In the genomic region with DNA sequence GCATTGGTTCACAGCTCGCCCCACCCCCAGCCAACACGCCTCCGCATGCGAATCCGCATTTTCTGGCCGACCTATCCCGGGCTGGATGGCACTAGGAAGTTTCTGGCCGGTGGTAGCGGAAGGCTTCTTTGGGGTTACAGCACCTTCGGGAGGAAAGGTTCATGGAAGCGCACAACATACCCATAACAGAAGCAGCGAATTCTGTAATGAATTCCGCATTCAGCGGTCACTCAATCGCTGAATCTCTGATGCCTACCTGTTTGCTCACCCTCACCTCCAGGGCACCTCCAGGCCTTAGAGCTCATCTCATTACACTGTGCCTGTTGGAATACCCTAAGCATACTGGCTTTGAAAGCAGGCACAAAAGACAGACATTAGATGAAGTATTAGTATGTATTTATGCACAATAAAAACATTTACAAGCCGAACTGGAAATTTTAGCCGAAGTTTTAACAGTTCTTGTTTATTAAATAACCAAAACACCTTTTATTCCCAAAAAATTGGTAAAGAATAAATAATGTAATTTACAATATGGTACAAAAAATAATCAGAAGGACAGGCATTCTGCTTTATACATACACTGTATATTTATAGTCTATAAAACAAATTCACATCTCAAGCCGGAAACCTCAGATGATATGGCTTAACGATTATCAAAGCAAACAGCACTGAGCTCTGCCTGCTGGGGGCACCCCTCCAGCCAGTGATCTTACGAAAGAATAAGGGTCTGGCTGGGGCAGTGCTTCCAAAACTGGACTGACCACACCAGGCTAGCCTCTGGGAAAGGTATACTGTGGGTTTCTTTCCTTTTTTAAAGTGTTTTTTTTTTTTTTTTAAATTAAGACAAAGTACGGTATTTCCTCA, we compare ENCODE assay signal across 8 mouse cellular contexts. TPM values are rescaled to one million over a fixed set of nuclear protein-coding genes. Genes with fewer than 3 reads are reported as not detected.
DNase-seq lines count a peak whose midpoint lies in the region; ATAC-seq and TF ChIP-seq lines count a peak whose summit lies in the region.

No protein-coding gene starts in this region.

- peak in 1 of 2 experiments; percentile 54; a peak in 1 of 4 replicates for TF ChIP-seq POLR2A in MEL (IDR thresholded peaks at IDR 0.05; ENCODE audit: control insufficient read depth in 1 of 2, insufficient read depth in 1 of 2, low read depth in 1 of 2, low read length in 2 of 2, poor library complexity in 1 of 2)

- H3K9me3 ChIP-seq in heart, embryonic 11.5 days (replicated peaks; ENCODE audit: control insufficient read depth, low read length): no peaks in the 10 kb centered on the region
- H3K9me3 ChIP-seq in MEL (replicated peaks; ENCODE audit: insufficient read depth, low read length): no peaks in the 10 kb centered on the region
- H3K9me3 ChIP-seq in heart, embryonic 16.5 days (replicated peaks; ENCODE audit: control insufficient read depth, low read length): no peaks in the 10 kb centered on the region
- H3K9me3 ChIP-seq in liver, embryonic 16.5 days (replicated peaks; ENCODE audit: control insufficient read depth, low read length): no peaks in the 10 kb centered on the region

- peak overlapping the region; percentile 61 for H3K9ac ChIP-seq in heart, embryonic 11.5 days (ENCODE audit: low read depth, low read length)
- peak overlapping the region; percentile 75 for H3K9ac ChIP-seq in MEL (ENCODE audit: control insufficient read depth, low read depth, low read length, poor library complexity, severe bottlenecking)
- peak overlapping the region; percentile 69 for H3K9ac ChIP-seq in heart, embryonic 16.5 days (ENCODE audit: low read length)
- peak overlapping the region; percentile 39 for H3K9ac ChIP-seq in liver, embryonic 16.5 days (ENCODE audit: low read depth, low read length)

- peak overlapping the region; percentile 91 for H3K4me3 ChIP-seq in heart, embryonic 11.5 days (ENCODE audit: low read depth, low read length)
- peak overlapping the region; percentile 74 for H3K4me3 ChIP-seq in MEL (ENCODE audit: control insufficient read depth in 1 of 2, insufficient read depth in 1 of 2, low read depth in 2 of 2, low read length in 2 of 2)
- peak overlapping the region; percentile 98 for H3K4me3 ChIP-seq in heart, embryonic 16.5 days (ENCODE audit: low read length)
- peak overlapping the region; percentile 82 for H3K4me3 ChIP-seq in liver, embryonic 16.5 days (ENCODE audit: low read depth, low read length)

- TF ChIP-seq CTCF in MEL (IDR thresholded peaks at IDR 0.05 in 2 of 3, conservative IDR thresholded peaks at IDR 0.05 in 1 of 3; ENCODE audit: control insufficient read depth in 1 of 3, insufficient read depth in 1 of 3, low read depth in 2 of 3, low read length in 3 of 3, poor library complexity in 1 of 3, severe bottlenecking in 1 of 3): peak in 1 of 3 experiments; percentile 8; a peak in 1 of 6 replicates

- 14% methylated on average over 21 of the region's 21 CpGs for WGBS in heart, embryonic 11.5 days (ENCODE audit: insufficient replicate concordance)
- WGBS in heart, embryonic 16.5 days: 13% methylated on average over 21 of the region's 21 CpGs
- 10% methylated on average over 21 of the region's 21 CpGs for WGBS in liver, embryonic 16.5 days (ENCODE audit: insufficient replicate concordance)

- H3K4me2 ChIP-seq in heart, embryonic 11.5 days: peak overlapping the region; percentile 60
- peak overlapping the region; percentile 87 for H3K4me2 ChIP-seq in heart, embryonic 16.5 days (ENCODE audit: low read depth, low read length)
- peak overlapping the region; percentile 89 for H3K4me2 ChIP-seq in liver, embryonic 16.5 days (ENCODE audit: low read depth, low read length)

- H3K27me3 ChIP-seq in heart, embryonic 11.5 days (ENCODE audit: control insufficient read depth, insufficient read depth, low read length): no peaks in the 10 kb centered on the region
- no peaks in the 10 kb centered on the region for H3K27me3 ChIP-seq in MEL (ENCODE audit: control insufficient read depth in 1 of 2, insufficient read depth in 2 of 2, low read length in 2 of 2)
- H3K27me3 ChIP-seq in heart, embryonic 16.5 days (ENCODE audit: control insufficient read depth, insufficient read depth, low read length): no peaks in the 10 kb centered on the region
- H3K27me3 ChIP-seq in liver, embryonic 16.5 days (ENCODE audit: control insufficient read depth, insufficient read depth, low read depth, low read length): no peaks in the 10 kb centered on the region

- H3K36me3 ChIP-seq in heart, embryonic 11.5 days (ENCODE audit: control insufficient read depth, insufficient read depth, low read length): peaks cover 34% of the 10 kb centered on the region
- H3K36me3 ChIP-seq in MEL (ENCODE audit: control insufficient read depth in 1 of 2, insufficient read depth in 2 of 2, low read length in 2 of 2): peaks cover 0 to 11% of the 10 kb centered on the region in 2 experiments; a peak in 2 of 4 replicates
- peaks cover 39% of the 10 kb centered on the region for H3K36me3 ChIP-seq in heart, embryonic 16.5 days (ENCODE audit: control insufficient read depth, insufficient read depth)
- H3K36me3 ChIP-seq in liver, embryonic 16.5 days (ENCODE audit: control insufficient read depth, insufficient read depth): peaks cover 41% of the 10 kb centered on the region

- no peak for TF ChIP-seq RAD21 in MEL (IDR thresholded peaks at IDR 0.05; ENCODE audit: low read depth, low read length)

- no peak overlapping the region; the same call in 1 of the 2 replicates for H3K27ac ChIP-seq in heart, embryonic 11.5 days (ENCODE audit: low read depth, low read length)
- peak overlapping the region; percentile 81 for H3K27ac ChIP-seq in MEL (ENCODE audit: control insufficient read depth, low read depth, low read length)
- peak overlapping the region; percentile 48 for H3K27ac ChIP-seq in heart, embryonic 16.5 days (ENCODE audit: low read length)
- peak overlapping the region; percentile 53; the same call in 1 of the 2 replicates for H3K27ac ChIP-seq in liver, embryonic 16.5 days (ENCODE audit: low read length)

- ATAC-seq in heart, embryonic 11.5 days (replicated peaks; ENCODE audit: insufficient number of reproducible peaks, low FRiP score, low TSS enrichment): no peak; the same call in 1 of the 2 replicates
- no peak for ATAC-seq in heart, embryonic 16.5 days (replicated peaks; ENCODE audit: extremely low read depth, insufficient read depth, low FRiP score)
- peak; percentile 3; the same call in 1 of the 2 replicates for ATAC-seq in liver, embryonic 16.5 days (ENCODE audit: low read depth)

- H3K4me1 ChIP-seq in heart, embryonic 11.5 days (ENCODE audit: control insufficient read depth, insufficient read depth, low read length): peaks cover 8% of the 10 kb centered on the region; the same call in 1 of the 2 replicates
- peaks cover 2 to 11% of the 10 kb centered on the region in 2 experiments; a peak in 3 of 4 replicates for H3K4me1 ChIP-seq in MEL (ENCODE audit: control insufficient read depth in 1 of 2, insufficient read depth in 2 of 2, low read length in 2 of 2)
- peaks cover 9% of the 10 kb centered on the region for H3K4me1 ChIP-seq in heart, embryonic 16.5 days (ENCODE audit: control insufficient read depth, insufficient read depth, low read length)
- peaks cover 20% of the 10 kb centered on the region for H3K4me1 ChIP-seq in liver, embryonic 16.5 days (ENCODE audit: control insufficient read depth, low read depth, low read length)

- TF ChIP-seq EP300 in MEL (IDR thresholded peaks at IDR 0.05; ENCODE audit: low read depth in 1 of 2, low read length in 2 of 2): no peak; a peak in 1 of 4 replicates

- intact Hi-C loops in heart, postnatal 10 days (cut with DNase I): loop anchor here (5.0 kb wide), 1 partner anchor 51 kb away; no protein-coding TSS in a partner anchor

- DNase-seq in heart, postnatal 10 days: no peak
- peak; percentile 38 for DNase-seq in MEL (ENCODE audit: low read depth, low spot score)
- no peak for DNase-seq in urinary bladder, postnatal 4 days (ENCODE audit: low spot score in 2 of 2)
- DNase-seq in testis, postnatal 10 days (ENCODE audit: low spot score): no peak
- no peak for DNase-seq in layer of hippocampus, postnatal 36 days

- H3K79me2 ChIP-seq in MEL (ENCODE audit: control insufficient read depth, insufficient read depth, low read length, poor library complexity): peaks cover 17% of the 10 kb centered on the region

RNA-seq across cellular contexts. Expression of a gene that starts 0.6 kb away (rescaled TPM):
- 109 and 148 TPM in 2 replicates for polyA plus RNA-seq in heart, embryonic 11.5 days (2014; fragmentation: Nextera tagmentation; extraction: Ambion mirVana)
- total RNA-seq in heart, postnatal 10 days (2021): 10 to 100 TPM; 19.4 to 22.9 TPM
- 31.7 and 35.5 TPM in 2 replicates for total RNA-seq in MEL (2012; rRNA removed)
- 10 to 100 TPM in 1 of 2 experiments, not detected in 1; 40.9 TPM for polyA plus RNA-seq in MEL (2012; ENCODE audit: insufficient read depth in 1 of 2, insufficient read length in 2 of 2, low read depth in 1 of 2, low replicate concordance in 2 of 2, missing spikeins in 1 of 2)
- 79.3 and 82.5 TPM in 2 replicates for polyA plus RNA-seq in heart, embryonic 16.5 days (2015; fragmentation: Nextera tagmentation; extraction: Ambion mirVana)
- polyA plus RNA-seq in liver, embryonic 16.5 days (2015; fragmentation: Nextera tagmentation; extraction: Ambion mirVana): 52.6 and 53.6 TPM in 2 replicates
- total RNA-seq in layer of hippocampus, postnatal 36 days (2021): 1 to 10 TPM; 5.5 to 6.3 TPM

RNA-seq across cellular contexts. Expression of a gene that starts 24.3 kb away (rescaled TPM):
- polyA plus RNA-seq in heart, embryonic 11.5 days (2014; fragmentation: Nextera tagmentation; extraction: Ambion mirVana): 33.0 and 34.2 TPM in 2 replicates
- total RNA-seq in heart, postnatal 10 days (2021): 10 to 100 TPM; 64.0 to 66.9 TPM
- 16.9 and 22.8 TPM in 2 replicates for total RNA-seq in MEL (2012; rRNA removed)
- 10 to 100 TPM in 1 of 2 experiments, not detected in 1; 44.5 TPM for polyA plus RNA-seq in MEL (2012; ENCODE audit: insufficient read depth in 1 of 2, insufficient read length in 2 of 2, low read depth in 1 of 2, low replicate concordance in 2 of 2, missing spikeins in 1 of 2)
- 30.1 and 33.0 TPM in 2 replicates for polyA plus RNA-seq in heart, embryonic 16.5 days (2015; fragmentation: Nextera tagmentation; extraction: Ambion mirVana)
- 9.5 and 11.6 TPM in 2 replicates for polyA plus RNA-seq in liver, embryonic 16.5 days (2015; fragmentation: Nextera tagmentation; extraction: Ambion mirVana)
- total RNA-seq in layer of hippocampus, postnatal 36 days (2021): 100 to 1,000 TPM; 384 to 406 TPM

RNA-seq across cellular contexts. Expression of a gene that starts 54.5 kb away (rescaled TPM):
- polyA plus RNA-seq in heart, embryonic 11.5 days (2014; fragmentation: Nextera tagmentation; extraction: Ambion mirVana): 6.8 and 8.9 TPM in 2 replicates
- total RNA-seq in heart, postnatal 10 days (2021): 10 to 100 TPM; 15.2 to 15.9 TPM
- 2.4 TPM in 2 replicates for total RNA-seq in MEL (2012; rRNA removed)
- 1 to 10 TPM in 1 of 2 experiments, not detected in 1; 5.1 TPM for polyA plus RNA-seq in MEL (2012; ENCODE audit: insufficient read depth in 1 of 2, insufficient read length in 2 of 2, low read depth in 1 of 2, low replicate concordance in 2 of 2, missing spikeins in 1 of 2)
- 3.9 and 4.2 TPM in 2 replicates for polyA plus RNA-seq in heart, embryonic 16.5 days (2015; fragmentation: Nextera tagmentation; extraction: Ambion mirVana)
- 2.7 and 2.9 TPM in 2 replicates for polyA plus RNA-seq in liver, embryonic 16.5 days (2015; fragmentation: Nextera tagmentation; extraction: Ambion mirVana)
- 10 to 100 TPM; 27.2 to 28.3 TPM for total RNA-seq in layer of hippocampus, postnatal 36 days (2021)

RNA-seq across cellular contexts. Expression of a gene that starts 54.8 kb away (rescaled TPM):
- polyA plus RNA-seq in heart, embryonic 11.5 days (2014; fragmentation: Nextera tagmentation; extraction: Ambion mirVana): 17.4 and 17.9 TPM in 2 replicates
- total RNA-seq in heart, postnatal 10 days (2021): 1 to 10 TPM; 7.3 to 7.8 TPM
- 3.4 and 4.3 TPM in 2 replicates for total RNA-seq in MEL (2012; rRNA removed)
- 1 to 10 TPM in 1 of 2 experiments, not detected in 1; 9.0 TPM for polyA plus RNA-seq in MEL (2012; ENCODE audit: insufficient read depth in 1 of 2, insufficient read length in 2 of 2, low read depth in 1 of 2, low replicate concordance in 2 of 2, missing spikeins in 1 of 2)
- 11.6 TPM in 2 replicates for polyA plus RNA-seq in heart, embryonic 16.5 days (2015; fragmentation: Nextera tagmentation; extraction: Ambion mirVana)
- 145 and 146 TPM in 2 replicates for polyA plus RNA-seq in liver, embryonic 16.5 days (2015; fragmentation: Nextera tagmentation; extraction: Ambion mirVana)
- total RNA-seq in layer of hippocampus, postnatal 36 days (2021): 10 to 100 TPM; 23.8 to 24.0 TPM
